Mouse (Mus musculus): ENCODE results near the gene Ttll1. TPM values are rescaled to one million over a fixed set of nuclear protein-coding genes. Genes with fewer than 3 reads are reported as not detected.
"Not testable (repeated sequence)": the region's sequence is repeated elsewhere in the genome, so short reads cannot be mapped to it uniquely, and the experiment has no call there.

The Ttll1 gene
- total RNA-seq, 2 experiments from 2014 or later: 3.2 to 3.6 TPM

DNA sequence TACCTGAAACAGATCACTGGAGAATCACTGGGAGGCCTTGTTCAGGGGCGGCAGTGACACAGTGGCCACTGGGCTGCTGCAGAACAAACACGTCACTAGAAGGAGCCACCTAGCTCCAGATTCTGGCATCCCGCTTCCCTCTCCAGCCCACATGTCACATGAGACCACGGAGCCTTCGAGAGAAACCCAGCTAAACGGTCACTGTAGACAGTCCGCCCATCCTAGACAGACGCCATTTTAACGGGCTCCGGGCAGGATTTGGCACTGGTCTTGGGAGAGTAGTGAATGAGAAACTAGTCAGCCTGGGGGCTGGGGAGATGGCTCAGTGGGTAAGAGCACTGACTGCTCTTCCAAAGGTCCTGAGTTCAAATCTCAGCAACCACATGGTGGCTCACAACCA, 26.4 kb downstream of the Ttll1 start:
- no peak for ATAC-seq (ENCODE audit: poor library complexity, severe bottlenecking)

DNA sequence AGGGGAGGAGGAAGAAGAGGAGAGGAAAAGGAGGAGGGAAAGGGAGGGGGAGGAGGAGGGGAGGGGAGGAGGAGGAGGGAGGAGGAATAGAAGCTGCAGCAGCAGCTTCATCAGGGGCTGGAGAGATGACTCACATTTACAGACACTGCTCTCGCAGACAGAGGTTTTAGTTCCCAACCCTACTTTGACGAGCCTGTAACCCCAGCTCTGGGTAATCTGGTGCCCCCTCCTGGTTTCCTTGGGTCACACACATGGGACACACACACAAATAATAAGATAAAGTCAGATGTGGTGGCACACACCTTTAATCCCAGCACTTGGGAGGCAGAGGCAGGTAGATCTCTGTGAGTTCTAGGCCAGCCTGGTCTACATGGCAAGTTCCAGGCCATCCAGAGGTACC, 27.2 kb downstream of the Ttll1 start:
- peak; percentile 92 for ATAC-seq (ENCODE audit: poor library complexity, severe bottlenecking)

DNA sequence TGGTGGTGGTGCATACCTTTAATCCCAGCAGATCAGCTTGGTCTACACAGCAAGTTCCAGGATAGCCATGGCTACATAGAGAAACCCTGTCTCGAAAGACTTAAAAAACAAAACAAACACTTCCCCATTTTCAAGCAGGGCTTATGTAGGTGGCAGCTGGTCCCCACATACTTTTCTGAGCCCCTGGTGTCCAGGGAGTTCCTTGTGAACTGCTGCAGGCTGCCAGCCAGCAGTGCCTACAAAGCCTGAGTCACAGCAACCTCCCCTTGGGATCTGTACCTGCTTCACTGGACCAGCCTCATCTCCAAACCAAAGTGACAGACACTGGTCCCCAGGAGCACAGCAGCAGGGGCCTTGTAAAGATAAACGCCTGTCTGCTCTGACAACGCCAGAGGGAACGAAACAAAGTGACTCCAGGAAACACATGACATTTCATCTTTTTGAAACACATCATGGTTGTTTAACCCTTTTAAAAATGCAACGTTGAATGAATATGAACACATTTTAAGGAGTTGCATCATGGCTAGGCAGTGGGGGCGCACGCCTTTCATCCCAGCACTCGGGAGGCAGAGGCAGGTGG, 28.0 kb downstream of the Ttll1 start:
- peak; percentile 28 for ATAC-seq (ENCODE audit: poor library complexity, severe bottlenecking)

DNA sequence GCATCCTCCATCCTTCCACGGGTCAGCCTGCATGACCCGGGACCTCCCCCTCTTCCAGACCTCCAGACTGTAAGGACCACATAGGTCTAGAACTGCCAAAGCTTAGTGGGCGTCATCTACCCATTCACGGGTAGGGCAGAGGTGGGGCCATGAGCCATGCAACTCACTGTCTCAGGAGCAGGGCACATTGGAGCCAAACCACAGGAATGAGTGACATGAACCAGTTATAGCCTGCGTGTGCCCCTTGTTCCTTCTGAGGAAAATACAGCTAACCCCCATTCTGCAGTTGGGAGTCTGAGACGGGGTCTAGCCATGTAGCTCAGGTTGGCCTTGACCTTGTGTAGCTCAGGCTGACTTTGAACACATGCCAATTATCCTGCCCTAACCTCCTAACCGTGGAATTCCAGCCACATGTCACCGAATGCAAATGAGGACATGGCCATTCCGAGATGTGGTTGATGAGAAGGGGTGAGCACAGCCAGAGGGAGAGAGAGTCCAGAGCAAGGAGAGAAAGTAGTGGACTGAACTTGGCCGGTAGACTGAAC, 29.4 kb downstream of the Ttll1 start:
- no peak for ATAC-seq (ENCODE audit: poor library complexity, severe bottlenecking)

DNA sequence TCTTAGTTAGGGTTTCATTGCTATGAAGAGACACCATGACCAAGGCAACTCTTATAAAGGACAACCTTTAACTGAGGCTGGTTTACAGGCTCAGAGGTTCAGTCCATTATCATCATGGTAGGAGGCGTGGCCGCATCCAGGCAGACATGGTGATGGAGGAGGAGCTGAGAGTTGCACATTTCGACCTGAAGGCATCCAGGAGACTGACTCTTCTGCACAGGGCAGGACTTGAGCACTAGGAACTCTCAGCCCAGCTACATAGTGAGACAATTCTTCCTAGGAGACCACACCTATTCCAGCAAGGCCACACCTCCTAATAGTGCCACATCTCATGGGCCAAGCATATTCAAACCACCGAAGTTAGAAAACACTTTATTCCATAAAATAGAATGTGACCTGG, 30.9 kb downstream of the Ttll1 start:
- no peak for ATAC-seq (ENCODE audit: poor library complexity, severe bottlenecking)

DNA sequence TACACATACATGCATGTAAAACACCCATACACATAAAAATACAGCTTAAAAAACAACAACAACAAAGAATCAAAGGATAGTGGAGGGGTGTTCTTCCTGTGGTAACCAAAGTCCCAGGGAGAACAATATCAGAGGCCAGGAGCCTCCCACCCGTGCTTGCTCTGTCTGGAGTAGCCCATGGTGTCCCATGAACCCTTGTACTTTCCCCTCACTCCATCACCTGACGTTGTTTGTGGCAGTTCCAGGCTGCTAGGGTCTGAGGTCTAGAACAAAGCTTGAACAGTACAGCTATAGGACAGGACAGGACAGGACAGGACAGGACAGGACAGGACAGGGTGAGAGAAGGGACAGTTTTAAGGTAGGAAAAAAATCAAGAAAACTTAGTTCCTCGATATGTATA, 32.6 kb downstream of the Ttll1 start:
- ATAC-seq (ENCODE audit: poor library complexity, severe bottlenecking): no peak

DNA sequence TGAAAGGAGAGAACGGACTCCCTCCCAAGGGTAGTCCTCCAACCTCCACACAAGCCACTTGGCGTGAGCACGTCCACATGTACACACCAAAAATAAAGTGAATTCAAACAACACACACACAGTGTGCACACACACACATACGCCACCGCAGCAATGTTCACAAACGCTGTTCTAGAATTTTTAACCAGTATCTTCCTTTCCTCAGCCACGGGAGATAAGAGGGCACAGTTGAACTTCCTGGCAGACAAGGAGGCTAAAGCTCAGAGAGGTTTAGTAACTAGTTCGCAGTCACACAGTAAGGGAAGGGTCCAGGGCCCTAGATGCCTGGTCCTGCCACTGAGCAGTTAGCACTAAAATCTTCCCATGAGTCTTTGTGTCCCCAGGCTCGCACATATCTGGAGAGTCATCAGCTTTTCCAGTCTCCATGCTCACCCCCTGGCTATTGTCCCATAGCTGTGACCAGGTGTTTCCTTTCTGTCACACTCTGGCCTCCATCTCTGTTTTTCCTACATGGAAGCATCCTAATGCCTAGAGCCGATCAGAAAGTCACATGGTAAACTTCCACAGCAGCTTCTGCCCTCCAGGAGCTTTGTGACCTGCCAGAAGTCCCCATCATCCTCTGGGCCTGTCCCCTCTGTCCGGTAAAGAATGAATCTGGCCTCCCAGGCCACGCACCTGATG, 34.0 kb downstream of the Ttll1 start:
- no peak for ATAC-seq (ENCODE audit: poor library complexity, severe bottlenecking)

DNA sequence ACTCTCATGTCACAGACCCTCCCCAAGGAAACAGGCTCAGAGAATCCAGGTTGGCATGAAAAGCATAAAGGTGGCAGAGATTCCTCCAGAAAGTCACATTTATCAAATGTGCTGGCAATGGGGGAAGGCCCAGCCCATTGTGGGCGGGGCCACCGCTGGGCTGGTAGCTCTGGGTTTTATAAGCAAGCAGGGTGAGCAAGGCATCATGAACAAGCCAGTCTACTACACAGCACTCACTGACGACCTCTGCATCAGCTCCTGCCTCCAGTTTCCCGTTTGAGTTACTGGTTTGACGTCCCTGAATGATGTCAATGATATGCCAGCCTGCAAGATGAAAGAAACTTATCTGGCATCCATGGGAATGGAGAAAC, 36.2 kb downstream of the Ttll1 start:
- 0 out of 2 replicates have a peak, but pooled peaks have one; percentile 25 for ATAC-seq (ENCODE audit: poor library complexity, severe bottlenecking)

DNA sequence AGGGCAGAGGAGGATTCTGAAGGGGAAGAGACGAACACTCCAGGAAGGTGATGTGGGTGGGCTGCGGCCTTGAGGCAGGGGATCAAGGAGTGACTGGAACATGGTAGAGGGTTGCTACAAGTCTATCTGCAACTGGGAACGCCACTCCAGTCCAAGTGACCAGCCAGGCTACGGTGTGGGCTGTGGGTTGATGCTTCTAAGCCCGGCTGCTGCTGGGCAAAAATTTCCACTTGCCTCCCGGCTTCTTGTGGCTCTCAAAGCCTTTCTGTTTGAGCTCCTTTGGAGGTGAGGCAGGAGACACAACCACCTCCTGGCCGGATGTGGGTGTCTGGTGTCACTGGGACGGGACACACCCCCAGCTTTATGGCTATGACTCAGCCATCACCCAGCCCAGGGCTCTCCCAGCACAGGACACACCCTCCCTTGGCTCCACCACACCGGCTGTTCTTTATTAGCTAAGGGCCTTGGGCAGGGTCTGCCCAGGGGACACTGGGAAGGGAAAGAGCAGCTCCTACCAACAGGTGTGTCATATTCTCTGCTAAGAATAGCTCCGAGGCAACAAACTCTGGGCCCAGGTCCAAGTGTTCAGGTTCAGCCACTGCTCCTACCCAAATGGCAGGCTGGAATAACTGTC, 36.7 kb downstream of the Ttll1 start:
- peak; percentile 94 for ATAC-seq (ENCODE audit: poor library complexity, severe bottlenecking)

DNA sequence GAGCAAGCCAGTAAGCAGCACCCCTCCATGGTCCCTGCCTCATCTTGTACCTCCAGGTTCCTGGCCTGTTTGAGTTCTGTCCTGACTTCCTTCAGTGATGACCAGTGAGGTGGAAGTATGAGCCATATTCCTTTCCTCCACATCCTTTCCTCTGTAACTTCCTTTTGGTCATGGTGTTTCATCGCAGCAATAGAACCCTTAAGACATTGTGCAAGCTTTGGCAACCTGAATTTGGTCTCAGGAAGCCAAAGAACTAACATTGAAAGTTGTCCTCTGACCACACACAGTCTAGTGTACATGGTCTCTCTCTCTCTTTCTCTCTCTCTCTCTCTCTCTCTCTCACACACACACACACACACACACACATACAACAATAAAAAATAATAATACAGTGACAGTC, 37.4 kb downstream of the Ttll1 start:
- peak; percentile 26 for ATAC-seq (ENCODE audit: poor library complexity, severe bottlenecking)

DNA sequence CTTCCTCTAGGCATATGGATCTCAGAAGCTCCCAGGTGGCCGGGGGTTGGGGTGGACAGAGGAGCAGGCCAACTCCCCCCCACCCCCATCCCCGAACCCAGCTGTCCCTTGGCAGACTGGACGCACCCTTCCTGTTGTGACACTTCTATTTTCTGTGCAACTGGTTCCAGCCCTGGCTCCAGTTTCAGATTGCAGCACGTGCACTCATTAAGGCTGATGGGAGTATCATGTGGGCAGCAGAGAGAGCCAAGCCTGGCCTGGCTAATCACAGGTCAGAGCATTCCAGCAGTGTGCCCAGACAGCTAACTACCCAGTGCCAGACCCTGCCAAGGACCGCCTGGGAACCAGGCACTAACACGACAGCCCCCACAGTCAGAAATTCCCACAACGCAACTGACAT, 39.2 kb downstream of the Ttll1 start:
- ATAC-seq (ENCODE audit: poor library complexity, severe bottlenecking): peak; percentile 52

DNA sequence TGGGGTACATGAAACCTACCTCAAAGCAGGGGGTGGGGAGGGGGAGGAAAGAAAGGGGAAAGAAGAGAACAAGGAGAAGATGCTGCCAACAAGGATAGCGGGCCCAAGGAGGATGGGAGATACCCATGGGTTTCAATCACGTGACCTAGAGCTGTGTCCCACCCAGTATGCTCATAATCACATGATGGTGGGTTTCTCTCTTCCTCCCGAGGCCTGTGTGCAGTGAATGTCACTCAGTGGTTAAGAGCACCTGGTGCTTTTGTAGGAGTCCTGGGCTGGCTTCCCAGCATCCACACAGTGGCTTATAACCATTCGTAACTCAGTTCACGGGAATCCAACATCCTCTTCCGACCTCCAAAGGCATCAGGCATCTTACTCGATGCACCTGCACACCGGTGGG, 40.2 kb downstream of the Ttll1 start:
- no peak for ATAC-seq (ENCODE audit: poor library complexity, severe bottlenecking)

DNA sequence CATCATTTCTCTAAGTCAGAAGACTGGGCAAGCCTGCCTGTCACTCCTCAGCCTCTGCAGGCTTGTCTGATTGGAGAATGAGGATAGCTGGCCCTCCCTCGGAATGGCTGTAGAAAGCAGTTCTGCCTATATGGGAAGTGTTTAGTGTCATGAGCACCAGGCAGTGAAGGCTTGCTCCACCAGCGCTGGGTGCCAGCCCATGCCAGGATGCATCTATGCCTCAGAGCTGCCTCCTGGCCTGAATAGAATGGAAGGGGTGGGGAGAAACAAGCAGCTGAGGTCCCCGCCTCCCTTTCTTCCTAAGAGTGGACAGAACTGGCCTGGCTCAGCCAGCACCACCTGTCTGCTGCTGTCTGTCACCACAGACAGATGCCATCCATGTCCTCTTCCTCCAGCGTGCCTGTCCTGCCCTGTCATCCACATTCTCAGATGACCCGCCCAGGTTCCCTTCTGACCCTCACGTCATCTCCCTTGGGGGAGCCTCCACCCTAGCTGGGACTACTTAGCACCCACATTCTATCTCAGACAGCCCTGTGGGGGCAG, 41.3 kb downstream of the Ttll1 start:
- no peak for ATAC-seq (ENCODE audit: poor library complexity, severe bottlenecking)

DNA sequence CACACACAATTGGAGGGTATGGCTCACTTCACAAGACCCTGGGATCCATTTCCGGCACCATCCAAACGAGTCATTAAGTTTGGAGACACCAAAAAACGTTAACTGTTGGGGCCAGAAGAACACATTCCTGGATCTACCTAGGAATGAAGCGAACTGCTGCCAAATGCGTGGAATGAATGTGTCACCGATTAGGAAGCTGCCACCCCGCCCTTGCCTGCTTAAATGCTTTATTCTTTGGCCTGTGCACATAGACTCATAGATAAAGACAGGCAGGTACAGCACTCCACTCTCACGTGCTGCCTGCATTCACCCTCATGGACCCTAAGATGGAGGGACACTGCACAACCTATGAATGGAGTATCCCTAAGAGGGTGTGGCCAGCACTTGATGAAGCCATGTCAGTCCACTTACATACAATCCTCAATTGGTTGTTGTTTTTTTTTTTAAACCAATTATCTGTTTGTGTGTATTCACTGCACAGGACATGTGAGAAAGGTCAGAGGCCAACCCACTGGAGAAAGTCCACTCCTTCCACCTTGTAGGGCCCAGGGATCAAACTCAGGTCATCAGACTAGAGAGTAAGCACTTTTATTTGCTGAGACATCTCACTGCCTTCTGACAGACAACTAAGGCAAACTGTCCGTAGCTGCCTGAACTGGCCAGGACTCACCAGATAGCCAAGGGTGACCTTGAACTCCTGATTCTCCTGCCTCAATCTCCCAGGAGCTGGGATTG, 43.3 kb downstream of the Ttll1 start:
- ATAC-seq (ENCODE audit: poor library complexity, severe bottlenecking): no peak

DNA sequence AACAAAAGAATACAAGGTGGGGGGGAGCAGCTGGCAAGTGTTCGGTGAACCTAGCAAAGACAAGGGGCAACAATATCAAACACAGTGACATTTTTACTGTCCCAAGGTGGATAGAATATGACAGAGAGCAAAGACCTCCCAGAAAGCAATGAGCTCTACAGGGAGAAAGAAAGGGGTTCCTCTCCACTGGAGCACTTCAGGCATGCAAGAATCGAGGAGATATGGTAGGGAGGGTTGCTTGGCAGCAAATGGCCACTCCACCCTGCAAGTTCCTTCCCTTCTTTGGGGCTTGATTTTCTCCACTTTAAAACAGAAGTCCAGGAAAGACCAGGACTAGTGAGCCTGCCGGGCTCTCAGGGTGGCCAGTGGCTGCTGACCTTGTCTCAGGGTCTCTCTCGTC, 44.4 kb downstream of the Ttll1 start:
- no peak for ATAC-seq (ENCODE audit: poor library complexity, severe bottlenecking)

DNA sequence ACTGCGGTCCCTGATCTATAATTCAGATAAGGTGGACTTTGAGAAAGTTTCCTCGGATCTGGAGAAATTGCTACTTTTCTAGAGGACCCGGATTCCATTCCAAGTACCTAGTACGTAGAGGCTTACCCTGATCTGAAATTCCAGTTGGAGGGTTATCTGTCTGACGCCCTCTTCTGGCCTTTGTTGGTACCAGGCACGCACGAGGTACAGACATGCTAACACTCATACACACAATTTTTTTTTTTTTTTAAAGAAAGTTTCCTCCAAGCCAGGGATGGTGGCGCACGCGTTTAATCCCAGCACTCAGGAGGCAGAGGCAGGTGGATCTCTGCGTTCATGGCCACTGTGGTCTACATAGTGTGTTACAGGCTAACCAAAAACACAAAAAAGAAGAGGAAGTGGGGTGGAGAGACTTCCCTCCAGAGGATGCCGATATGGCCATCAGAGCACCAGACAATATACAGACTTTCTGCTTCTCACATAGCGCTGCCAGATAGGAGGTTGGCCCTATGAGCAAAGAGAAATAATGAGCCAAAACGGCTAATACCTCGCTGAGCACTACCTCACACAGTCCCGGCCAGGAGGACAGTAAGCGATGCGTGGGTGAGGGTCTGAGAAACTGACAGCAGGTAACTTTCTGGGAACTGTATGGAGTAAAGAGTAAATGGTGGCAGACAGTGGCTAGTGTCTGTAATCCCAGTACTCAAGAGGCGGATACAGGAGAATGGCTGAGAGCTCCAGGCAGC, 45.6 kb downstream of the Ttll1 start:
- peak; percentile 36 for ATAC-seq (ENCODE audit: poor library complexity, severe bottlenecking)

DNA sequence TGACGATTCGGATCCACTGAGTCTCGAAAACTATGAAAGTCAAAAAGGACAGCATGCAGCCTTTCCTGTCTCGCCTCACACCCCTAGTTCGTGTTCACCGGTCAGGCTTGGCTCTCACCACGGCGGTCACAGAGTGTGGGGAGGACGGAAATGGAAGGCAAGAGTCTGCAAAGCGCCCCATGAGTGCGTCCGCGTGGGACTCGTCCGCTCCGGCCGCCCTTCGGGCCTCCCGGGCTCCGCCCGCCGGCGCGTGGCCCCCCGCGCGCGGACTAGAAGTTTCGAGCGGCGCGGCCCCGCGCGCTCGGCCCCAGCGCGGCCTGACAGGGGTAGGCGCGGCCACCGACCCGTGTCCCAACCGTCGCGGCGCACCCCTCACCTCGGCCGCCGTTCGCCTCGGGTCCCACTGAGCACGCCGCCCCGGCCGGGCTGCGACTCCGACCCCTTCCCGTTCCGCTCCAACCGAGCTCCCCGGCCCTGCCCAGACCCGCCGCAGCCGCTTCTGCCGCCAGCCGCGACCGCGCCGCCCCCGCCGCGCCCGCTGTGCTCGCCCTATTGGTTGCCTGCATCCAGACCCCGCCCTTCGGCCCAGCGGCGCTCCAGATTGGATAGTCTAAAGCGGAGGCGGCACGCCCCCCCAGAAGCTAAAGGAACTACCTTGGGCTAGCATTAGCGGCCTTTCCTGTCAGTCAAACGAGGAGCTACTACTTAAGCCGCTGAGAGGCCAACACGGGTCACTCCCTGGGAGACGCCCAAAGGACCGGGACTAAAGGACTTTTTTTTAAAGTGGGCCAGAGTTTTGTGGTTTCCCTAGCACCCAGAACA, 46.4 kb downstream of the Ttll1 start, which contains the start of gene Pacsin2:
TSS of gene Pacsin2 (minus strand) at position 524 of the 822 bp plus-strand sequence.
- peak; percentile 95 for ATAC-seq (ENCODE audit: poor library complexity, severe bottlenecking)

DNA sequence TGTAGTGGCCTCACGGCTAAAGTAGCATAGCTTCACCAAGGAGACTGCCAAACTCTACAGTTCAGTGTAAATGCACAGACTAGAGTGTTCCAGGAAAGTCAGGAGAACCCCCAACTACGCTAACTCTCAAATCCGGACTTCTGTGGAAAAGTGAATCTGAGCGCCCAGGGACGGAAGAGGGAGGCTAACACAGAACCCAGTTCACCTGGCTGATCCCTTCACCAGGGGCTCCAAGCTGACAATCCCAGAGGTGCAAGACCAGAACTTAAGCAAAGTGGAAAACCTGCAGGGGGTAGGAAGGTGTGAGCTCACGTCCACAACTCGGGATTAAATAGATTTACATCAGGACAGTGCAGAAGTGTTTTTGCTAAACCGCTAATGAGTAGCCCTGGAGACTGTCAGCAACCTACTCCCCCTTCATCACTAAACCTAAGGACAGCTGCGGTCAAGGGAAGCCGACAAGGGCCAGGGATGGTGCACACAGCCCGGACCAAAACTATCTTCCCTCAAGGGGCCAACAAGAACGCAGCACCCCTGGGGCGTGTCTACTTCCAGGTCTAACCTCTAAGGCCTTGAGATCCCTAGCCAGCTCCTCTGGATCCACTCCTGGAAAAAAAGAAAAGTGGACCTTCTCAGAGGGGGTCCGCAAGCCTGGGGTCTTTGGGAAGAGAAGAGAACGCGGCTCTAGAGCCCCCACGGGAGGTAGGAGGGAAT, 47.2 kb downstream of the Ttll1 start:
- no peak for ATAC-seq (ENCODE audit: poor library complexity, severe bottlenecking)

DNA sequence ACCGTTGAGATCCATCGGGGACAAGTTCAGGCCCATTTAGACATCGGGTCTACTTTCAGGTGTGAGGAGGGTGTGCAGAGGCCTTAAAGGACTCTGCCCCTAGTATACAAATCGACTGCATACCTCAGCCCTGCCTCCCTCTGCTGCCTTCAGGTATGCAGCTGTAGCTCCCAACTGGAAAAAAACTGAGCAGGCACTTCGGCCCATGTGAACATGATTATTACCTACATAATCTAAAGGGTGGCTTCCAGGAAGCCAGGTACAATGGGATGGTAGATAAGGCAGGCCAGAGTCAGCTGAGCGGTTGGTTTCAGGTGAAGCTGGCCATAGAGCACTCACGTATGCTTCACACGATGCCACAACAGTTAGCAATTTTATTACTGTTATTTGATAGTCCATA, 48.3 kb downstream of the Ttll1 start:
- not testable (repeated sequence) for ATAC-seq (ENCODE audit: poor library complexity, severe bottlenecking)
